Mouse (Mus musculus) layer of hippocampus, postnatal 14 days (tissue): Measurements from ENCODE around the gene Wdr76. TPM values are rescaled to one million over a fixed set of nuclear protein-coding genes. Genes with fewer than 3 reads are reported as not detected.
A peak's percentile ranks its signal among the peaks of the same experiment; 100 is the strongest.
"Not testable (repeated sequence)": the region's sequence is repeated elsewhere in the genome, so short reads cannot be mapped to it uniquely, and the experiment has no call there.

ENCODE experiments used
- DNase-seq, 2 experiments: peaks; one replicate each; pipeline ENCODE4 v3.0.0; 2021 to 2022; ENCODE audit warnings: low spot score in 2 of 2, mixed read lengths in 1 of 2
- long read RNA-seq, 2 experiments: library from polyadenylated mRNA; stranded (forward); transcript quantifications; one replicate each; pipeline ENCODE4 v2.0.0; 2021
- total RNA-seq, 2 experiments: library from RNA; stranded (reverse); gene quantifications; 2 replicates each; pipeline ENCODE4 v1.2.3; 2021

Wdr76 gene
- 1 to 10 TPM; 2.0 to 2.5 TPM for total RNA-seq
- long read RNA-seq, experiment 1 = 0 reads
- long read RNA-seq, experiment 2, partial matches to known transcripts = 1 of 3 reads
- long read RNA-seq, experiment 2, other reads (novel, unspliced or antisense) = 2 of 3 reads

- peak; percentile 70 to 88 for DNase-seq
Measured at GRCm38 (mm10) chr2:121505942-121506882, at the start of gene Wdr76, which contains the start of gene Mfap1a. TSS of gene Wdr76 (plus strand) at chr2:121506723. TSS of gene Mfap1a (minus strand) at chr2:121506665.

DNA sequence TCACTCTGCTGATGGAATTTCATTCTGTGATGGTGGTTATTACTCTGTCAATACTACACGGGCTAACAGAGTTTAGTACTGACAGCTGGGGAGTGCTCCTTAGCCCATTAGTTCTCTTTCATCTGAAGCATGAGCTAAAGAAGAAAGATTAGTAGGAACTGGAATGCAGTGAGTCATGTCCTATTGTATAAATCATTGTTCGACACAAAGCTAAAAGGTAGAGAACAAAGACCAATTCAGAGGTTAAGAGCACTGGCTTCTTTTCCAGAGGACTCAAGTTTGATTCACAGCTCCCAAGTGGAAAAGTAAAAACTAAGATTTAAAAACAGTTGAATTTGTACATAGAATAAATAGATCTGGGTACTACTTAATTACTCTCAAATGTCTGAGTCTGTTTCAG lies 46.5 kb upstream of the Wdr76 start:
- DNase-seq = no peak

DNA sequence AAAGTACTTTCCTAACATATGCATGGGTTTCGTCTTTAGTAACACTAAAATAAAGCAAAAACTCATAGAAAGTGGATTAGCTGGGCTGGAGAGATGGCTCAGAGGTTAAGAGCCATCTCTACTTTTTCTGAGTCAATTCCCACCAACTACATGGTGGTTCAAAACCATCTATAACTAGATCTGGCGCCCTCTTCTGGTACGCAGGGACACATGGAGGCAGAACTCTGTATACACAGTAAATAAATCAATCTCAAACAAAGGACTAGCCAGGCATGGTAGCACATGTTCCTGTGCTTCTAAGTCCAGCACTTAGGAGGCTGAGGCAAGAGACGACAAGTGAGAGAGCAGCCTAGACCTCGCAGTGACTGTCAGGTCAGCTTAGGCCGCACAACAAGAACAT lies 37.5 kb upstream of the Wdr76 start:
- DNase-seq = not testable (repeated sequence)

DNA sequence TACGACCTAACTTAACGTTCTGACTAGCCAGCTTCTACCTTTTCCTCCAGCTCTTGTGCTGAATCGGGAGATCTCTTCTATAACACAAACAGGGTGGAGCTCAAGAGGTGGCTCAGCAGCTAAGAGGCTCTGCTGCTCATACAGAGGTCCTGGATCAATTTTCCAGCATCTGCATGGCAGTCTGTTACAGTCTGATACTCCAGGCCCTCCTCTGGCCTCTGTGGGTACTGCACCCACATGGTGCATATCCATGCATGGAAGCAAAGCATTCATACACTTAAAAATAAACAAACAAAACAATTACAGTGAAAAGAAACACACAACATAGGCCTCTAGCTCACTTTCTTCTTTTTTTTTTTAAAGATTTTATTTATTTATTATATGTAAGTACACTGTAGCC lies 33.7 kb upstream of the Wdr76 start:
- not testable (repeated sequence) for DNase-seq

GRCm38 (mm10) chr2:121473301-121474179 lies 33.0 kb upstream of the Wdr76 start, which contains the start of gene Mfap1b:
TSS of gene Mfap1b (minus strand) at chr2:121474067.
- peak; percentile 56 to 90 for DNase-seq

- no peak for DNase-seq
Measured at GRCm38 (mm10) chr2:121474180-121474535, 32.4 kb upstream of the Wdr76 start.

- not testable (repeated sequence) for DNase-seq
Measured at GRCm38 (mm10) chr2:121475306-121475705, 31.2 kb upstream of the Wdr76 start.

GRCm38 (mm10) chr2:121477491-121478266 lies 28.8 kb upstream of the Wdr76 start:
- no peak for DNase-seq

- DNase-seq = no peak
Measured at GRCm38 (mm10) chr2:121480498-121480897, 26.0 kb upstream of the Wdr76 start.

- not testable (repeated sequence) for DNase-seq
Measured at GRCm38 (mm10) chr2:121480916-121481315, 25.6 kb upstream of the Wdr76 start.

GRCm38 (mm10) chr2:121483576-121483975 lies 22.9 kb upstream of the Wdr76 start:
- DNase-seq = no peak

GRCm38 (mm10) chr2:121484403-121484802 lies 22.1 kb upstream of the Wdr76 start:
- DNase-seq = not testable (repeated sequence)

DNA sequence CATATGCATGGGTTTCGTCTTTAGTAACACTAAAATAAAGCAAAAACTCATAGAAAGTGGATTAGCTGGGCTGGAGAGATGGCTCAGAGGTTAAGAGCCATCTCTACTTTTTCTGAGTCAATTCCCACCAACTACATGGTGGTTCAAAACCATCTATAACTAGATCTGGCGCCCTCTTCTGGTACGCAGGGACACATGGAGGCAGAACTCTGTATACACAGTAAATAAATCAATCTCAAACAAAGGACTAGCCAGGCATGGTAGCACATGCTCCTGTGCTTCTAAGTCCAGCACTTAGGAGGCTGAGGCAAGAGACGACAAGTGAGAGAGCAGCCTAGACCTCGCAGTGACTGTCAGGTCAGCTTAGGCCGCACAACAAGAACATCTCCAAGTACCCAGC lies 5.0 kb upstream of the Wdr76 start:
- not testable (repeated sequence) for DNase-seq

DNA sequence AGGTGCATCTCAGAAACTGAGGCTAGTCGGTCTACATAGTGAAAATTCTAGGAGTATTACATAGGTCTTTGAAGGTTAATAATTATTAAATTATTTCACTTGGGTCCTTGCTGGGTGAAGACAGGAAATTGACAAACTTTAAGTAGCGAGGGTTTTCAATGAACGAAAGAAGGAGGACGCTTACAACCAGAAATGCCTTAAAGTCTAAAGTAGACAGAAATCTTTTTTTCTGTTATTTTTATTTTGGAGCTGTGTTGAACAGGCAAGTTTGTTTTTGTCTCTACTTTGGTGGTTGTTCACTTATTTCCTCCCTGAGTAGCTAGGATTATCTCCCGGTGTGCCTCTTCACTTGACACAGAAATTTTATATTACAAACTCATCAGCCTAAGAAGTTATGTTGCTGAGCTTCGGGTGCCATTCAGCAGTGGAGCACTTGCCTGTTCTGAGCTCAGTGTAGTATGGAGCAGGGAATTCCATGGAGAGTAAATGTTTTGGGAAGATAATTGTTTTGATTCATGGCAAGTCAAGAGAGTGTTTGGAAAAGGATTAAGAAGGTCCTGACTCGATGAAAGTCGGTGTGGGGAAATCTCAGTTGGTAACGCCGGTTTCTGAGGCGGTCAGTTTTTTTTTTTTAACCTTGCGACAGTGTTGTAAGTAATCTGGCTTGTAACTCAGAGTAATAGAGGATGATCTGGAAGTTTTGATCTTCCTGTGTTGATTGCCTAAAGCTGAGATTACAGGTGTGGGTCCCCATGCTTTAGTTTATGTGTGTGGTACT lies 839 bp downstream of the Wdr76 start:
- DNase-seq = no peak

DNA sequence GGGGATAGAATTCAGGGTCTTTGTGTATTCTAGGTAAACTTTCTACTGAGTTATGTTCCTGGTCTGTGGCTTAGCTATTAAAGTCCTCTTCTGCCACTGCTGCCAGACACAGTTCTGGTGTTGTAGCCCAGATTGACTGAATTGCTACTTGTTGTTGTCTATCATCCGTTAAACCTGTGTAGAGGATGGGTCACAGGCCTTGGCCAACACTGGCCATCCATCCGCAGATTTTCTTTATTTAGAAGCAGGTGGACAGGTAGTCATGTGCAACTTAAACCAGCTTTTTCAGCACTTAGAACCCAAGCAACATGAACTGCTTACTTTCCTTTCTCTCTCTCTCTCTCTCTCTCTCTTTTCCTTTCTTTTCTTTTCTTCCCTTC lies 1.4 kb downstream of the Wdr76 start:
- DNase-seq = no peak

DNA sequence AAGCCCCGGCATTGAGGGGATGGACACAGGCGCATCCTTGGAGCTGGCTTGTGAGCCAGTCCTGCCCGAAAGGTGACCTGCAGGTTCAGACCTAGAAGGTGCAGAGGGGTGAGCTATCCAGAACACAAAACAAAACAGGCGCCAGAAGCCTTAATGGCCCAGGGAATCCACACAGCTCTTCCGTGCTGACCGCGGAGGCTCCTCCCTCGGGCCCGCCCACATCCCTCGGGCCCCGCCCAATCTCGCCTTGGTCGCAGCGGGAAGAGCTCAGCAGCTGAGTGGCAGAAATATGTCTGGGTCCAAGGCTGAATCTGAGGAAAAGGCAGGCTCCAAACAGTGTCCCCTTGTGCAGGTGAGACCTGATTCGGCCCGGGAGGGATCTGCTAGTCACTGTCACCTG lies 3.1 kb downstream of the Wdr76 start:
- peak; percentile 18 to 36 for DNase-seq

DNA sequence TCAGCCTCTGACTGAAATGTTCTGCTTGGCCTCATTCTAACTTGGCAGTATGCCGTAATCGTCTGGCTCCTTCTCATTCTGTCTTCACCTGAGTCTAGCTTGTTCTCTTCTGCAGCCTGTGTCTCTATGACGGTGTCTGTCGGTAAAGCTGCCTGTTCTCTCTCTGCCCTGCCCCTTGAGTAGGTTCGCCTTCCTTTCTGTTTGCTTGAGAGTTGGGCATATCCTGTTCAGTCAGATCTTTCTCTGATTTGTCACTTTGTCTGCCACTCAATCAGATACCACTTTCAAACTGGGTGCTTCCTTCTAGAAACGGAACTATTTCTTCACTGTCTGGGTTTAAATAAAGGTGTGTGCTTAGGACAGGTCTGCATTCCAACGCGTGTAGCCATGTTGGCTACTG lies 4.9 kb downstream of the Wdr76 start:
- no peak for DNase-seq

DNA sequence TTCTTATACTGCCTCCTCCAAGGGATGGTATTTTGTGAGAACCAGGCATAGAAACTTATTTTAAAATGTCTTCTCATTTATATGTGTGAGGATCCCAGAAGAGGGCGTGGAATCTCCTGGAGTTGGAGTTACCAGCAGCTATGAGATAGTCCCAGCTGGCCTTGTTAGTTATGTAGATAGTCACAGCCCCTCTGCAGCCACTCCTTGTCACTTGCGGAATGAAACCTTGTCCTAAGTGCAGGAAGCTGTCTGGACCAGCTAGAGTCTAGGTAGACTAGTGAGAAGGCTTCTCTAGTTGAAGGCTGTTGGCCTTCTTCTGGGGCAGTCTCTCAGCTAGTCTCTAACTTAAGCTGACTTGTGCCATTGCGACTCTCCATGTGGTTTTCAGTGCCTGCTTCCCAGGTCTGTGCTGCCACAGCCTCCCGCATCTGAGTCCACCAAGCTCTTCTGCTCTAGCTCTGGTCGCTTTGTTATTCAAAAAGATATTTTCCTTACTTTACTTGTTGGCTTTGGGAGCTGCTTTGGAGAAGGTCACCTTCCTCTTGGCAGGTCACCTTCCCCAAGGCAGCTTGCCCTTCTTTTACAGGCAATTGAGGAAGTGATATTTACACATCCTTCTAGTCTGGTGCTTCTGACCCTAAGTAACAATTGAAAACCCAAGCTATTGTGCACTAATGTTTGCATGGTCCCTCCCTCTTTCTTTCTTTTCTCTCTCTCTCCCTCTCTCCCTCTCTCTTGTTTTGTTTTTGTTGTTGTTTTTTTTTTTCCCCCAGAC lies 6.7 kb downstream of the Wdr76 start:
- DNase-seq = not testable (repeated sequence)

DNA sequence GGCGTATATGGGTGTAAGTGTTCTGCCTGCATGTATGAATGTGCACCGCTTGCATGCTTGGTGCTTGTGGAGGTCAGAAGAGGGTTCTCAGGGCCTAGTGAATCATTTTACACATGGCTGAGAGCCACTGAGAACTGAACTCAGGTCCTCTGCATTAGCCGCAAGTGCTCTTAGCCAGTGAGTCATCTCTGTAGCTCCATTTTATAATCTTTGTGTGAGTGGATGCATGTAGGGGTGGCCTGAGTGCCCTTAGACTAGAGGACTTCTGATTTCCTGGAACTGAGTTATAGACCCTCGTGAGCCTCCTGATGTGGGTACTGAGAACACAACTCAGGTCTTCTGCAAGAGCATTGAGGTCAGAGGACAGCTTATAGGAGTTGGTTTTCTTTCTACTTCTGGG lies 7.7 kb downstream of the Wdr76 start:
- DNase-seq = no peak
